In genomic region chr17:65643051-65643521, GRCm38 (mm10) we compare ENCODE assay signal across 8 mouse cellular contexts. TPM values are rescaled to one million over a fixed set of nuclear protein-coding genes. Genes with fewer than 3 reads are reported as not detected.
DNase-seq lines count a peak whose midpoint lies in the region; ATAC-seq and TF ChIP-seq lines count a peak whose summit lies in the region.

No protein-coding gene starts in this region.

- no peaks in the 10 kb centered on the region for H3K36me3 ChIP-seq in intestine, embryonic 15.5 days
- H3K36me3 ChIP-seq in intestine, postnatal 0 days (ENCODE audit: control insufficient read depth, insufficient read depth) = no peaks in the 10 kb centered on the region
- H3K36me3 ChIP-seq in neural tube, embryonic 13.5 days = no peaks in the 10 kb centered on the region

- no peak overlapping the region for H3K4me2 ChIP-seq in intestine, embryonic 15.5 days (replicated peaks)
- no peak overlapping the region for H3K4me2 ChIP-seq in intestine, postnatal 0 days (replicated peaks; ENCODE audit: low read depth)
- no peak overlapping the region for H3K4me2 ChIP-seq in neural tube, embryonic 13.5 days

- no peaks in the 10 kb centered on the region for H3K9me3 ChIP-seq in intestine, embryonic 15.5 days
- H3K9me3 ChIP-seq in intestine, postnatal 0 days (ENCODE audit: control insufficient read depth) = no peaks in the 10 kb centered on the region
- no peaks in the 10 kb centered on the region for H3K9me3 ChIP-seq in neural tube, embryonic 13.5 days

- H3K4me3 ChIP-seq in intestine, embryonic 15.5 days (replicated peaks) = no peak overlapping the region
- H3K4me3 ChIP-seq in intestine, postnatal 0 days (ENCODE audit: low read depth, low read length) = no peak overlapping the region
- H3K4me3 ChIP-seq in neural tube, embryonic 13.5 days = no peak overlapping the region

- 0 out of 2 replicates have a peak overlapping the region, but pooled peaks have one; percentile 7 for H3K27ac ChIP-seq in intestine, embryonic 15.5 days
- no peak overlapping the region for H3K27ac ChIP-seq in intestine, postnatal 0 days (ENCODE audit: low read depth, low read length)
- peak overlapping the region; percentile 62 for H3K27ac ChIP-seq in neural tube, embryonic 13.5 days (replicated peaks)

- no peak overlapping the region; the same call in 1 of the 2 replicates for H3K9ac ChIP-seq in intestine, embryonic 15.5 days
- no peak overlapping the region for H3K9ac ChIP-seq in intestine, postnatal 0 days (ENCODE audit: low read depth, low read length)
- 0 out of 2 replicates have a peak overlapping the region, but pooled peaks have one; percentile 1 for H3K9ac ChIP-seq in neural tube, embryonic 13.5 days

- no peak for TF ChIP-seq CTCF in intestine, postnatal 0 days (IDR thresholded peaks at IDR 0.05; ENCODE audit: low read depth)

- no peak for ATAC-seq in intestine, embryonic 15.5 days
- ATAC-seq in intestine, postnatal 0 days = no peak
- ATAC-seq in neural tube, embryonic 13.5 days (ENCODE audit: low read depth) = peak; percentile 54

- WGBS in intestine, embryonic 15.5 days = 34% methylated on average over 10 of the region's 10 CpGs
- WGBS in intestine, postnatal 0 days = 43% methylated on average over 10 of the region's 10 CpGs
- WGBS in neural tube, embryonic 13.5 days = 38% methylated on average over 10 of the region's 10 CpGs

- no peaks in the 10 kb centered on the region for H3K27me3 ChIP-seq in intestine, embryonic 15.5 days (replicated peaks)
- H3K27me3 ChIP-seq in intestine, postnatal 0 days (replicated peaks; ENCODE audit: control insufficient read depth, insufficient read depth, low read length) = no peaks in the 10 kb centered on the region
- H3K27me3 ChIP-seq in neural tube, embryonic 13.5 days = no peaks in the 10 kb centered on the region

- H3K4me1 ChIP-seq in intestine, embryonic 15.5 days (replicated peaks) = no peaks in the 10 kb centered on the region; the same call in 1 of the 2 replicates
- no peaks in the 10 kb centered on the region for H3K4me1 ChIP-seq in intestine, postnatal 0 days (replicated peaks; ENCODE audit: control insufficient read depth, insufficient read depth, low read length)
- H3K4me1 ChIP-seq in neural tube, embryonic 13.5 days (replicated peaks) = peaks cover 22% of the 10 kb centered on the region

- DNase-seq in cerebellum, postnatal 10 days = peak; percentile 28 to 53
- DNase-seq in heart, postnatal 4 days = peak; percentile 32
- DNase-seq in left cerebral cortex, postnatal 36 days (ENCODE audit: low spot score in 2 of 2) = peak; percentile 69
- no peak for DNase-seq in thymus, postnatal 14 days
- no peak for DNase-seq in adrenal gland, postnatal 10 days

- intact Hi-C loops in left cerebral cortex, postnatal 36 days (cut with DNase I) = loop anchor here (2.0 kb wide), 1 partner anchor 28 kb away; no protein-coding TSS in a partner anchor

RNA-seq across cellular contexts. Expression of gene Txndc2, which starts 1.1 kb away (rescaled TPM):
- polyA plus RNA-seq in intestine, embryonic 15.5 days (2015; fragmentation: Nextera tagmentation; extraction: Ambion mirVana) = not detected in 2 replicates
- not detected in 2 replicates for polyA plus RNA-seq in intestine, postnatal 0 days (2015; fragmentation: Nextera tagmentation; extraction: Ambion mirVana)
- under 1 TPM; 0.14 to 0.47 TPM for total RNA-seq in heart, postnatal 4 days (2021)
- under 1 TPM in 1 of 2 experiments, not detected in 1; 0.30 TPM for total RNA-seq in left cerebral cortex, postnatal 36 days (2021)
- 0.17 TPM in 1 of 2 replicates, not detected in the other for polyA plus RNA-seq in neural tube, embryonic 13.5 days (2015; fragmentation: Nextera tagmentation; extraction: Ambion mirVana)
- 10 to 100 TPM in 1 of 2 experiments, 1 to 10 TPM in 1; 7.6 to 13.2 TPM for total RNA-seq in adrenal gland, postnatal 10 days (2021)

RNA-seq across cellular contexts. Expression of gene Vapa, which starts 29.7 kb away (rescaled TPM):
- 206 and 240 TPM in 2 replicates for polyA plus RNA-seq in intestine, embryonic 15.5 days (2015; fragmentation: Nextera tagmentation; extraction: Ambion mirVana)
- polyA plus RNA-seq in intestine, postnatal 0 days (2015; fragmentation: Nextera tagmentation; extraction: Ambion mirVana) = 290 and 292 TPM in 2 replicates
- total RNA-seq in heart, postnatal 4 days (2021) = 100 to 1,000 TPM; 109 to 111 TPM
- total RNA-seq in left cerebral cortex, postnatal 36 days (2021) = 100 to 1,000 TPM; 157 to 164 TPM
- polyA plus RNA-seq in neural tube, embryonic 13.5 days (2015; fragmentation: Nextera tagmentation; extraction: Ambion mirVana) = 308 and 327 TPM in 2 replicates
- 100 to 1,000 TPM; 108 to 115 TPM for total RNA-seq in adrenal gland, postnatal 10 days (2021)

Comparison
In these comparisons a context has a peak if more than half of its experiments do, and no peak if none do; other contexts are left out.
1. DNase-seq: peak in cerebellum, postnatal 10 days (2 of 2), heart, postnatal 4 days (single experiment) and left cerebral cortex, postnatal 36 days (2 of 2); none in thymus, postnatal 14 days (single experiment) and adrenal gland, postnatal 10 days (single experiment).
2. RNA of gene Txndc2, which starts 1.1 kb away (total RNA-seq): 7.6 to 13.2 TPM in adrenal gland, postnatal 10 days; 0.14 to 0.47 TPM in heart, postnatal 4 days and 0.30 TPM in left cerebral cortex, postnatal 36 days; every median in the first group is over 4 times any median in the second.